Mouse (Mus musculus): ENCODE measurements around the gene Rplp0. TPM values are rescaled to one million over a fixed set of nuclear protein-coding genes. Genes with fewer than 3 reads are reported as not detected.
"Not testable (repeated sequence)": the region's sequence is repeated elsewhere in the genome, so short reads cannot be mapped to it uniquely, and the experiment has no call there.

The Rplp0 gene
- total RNA-seq, 1 experiment = 2,327 TPM

DNA sequence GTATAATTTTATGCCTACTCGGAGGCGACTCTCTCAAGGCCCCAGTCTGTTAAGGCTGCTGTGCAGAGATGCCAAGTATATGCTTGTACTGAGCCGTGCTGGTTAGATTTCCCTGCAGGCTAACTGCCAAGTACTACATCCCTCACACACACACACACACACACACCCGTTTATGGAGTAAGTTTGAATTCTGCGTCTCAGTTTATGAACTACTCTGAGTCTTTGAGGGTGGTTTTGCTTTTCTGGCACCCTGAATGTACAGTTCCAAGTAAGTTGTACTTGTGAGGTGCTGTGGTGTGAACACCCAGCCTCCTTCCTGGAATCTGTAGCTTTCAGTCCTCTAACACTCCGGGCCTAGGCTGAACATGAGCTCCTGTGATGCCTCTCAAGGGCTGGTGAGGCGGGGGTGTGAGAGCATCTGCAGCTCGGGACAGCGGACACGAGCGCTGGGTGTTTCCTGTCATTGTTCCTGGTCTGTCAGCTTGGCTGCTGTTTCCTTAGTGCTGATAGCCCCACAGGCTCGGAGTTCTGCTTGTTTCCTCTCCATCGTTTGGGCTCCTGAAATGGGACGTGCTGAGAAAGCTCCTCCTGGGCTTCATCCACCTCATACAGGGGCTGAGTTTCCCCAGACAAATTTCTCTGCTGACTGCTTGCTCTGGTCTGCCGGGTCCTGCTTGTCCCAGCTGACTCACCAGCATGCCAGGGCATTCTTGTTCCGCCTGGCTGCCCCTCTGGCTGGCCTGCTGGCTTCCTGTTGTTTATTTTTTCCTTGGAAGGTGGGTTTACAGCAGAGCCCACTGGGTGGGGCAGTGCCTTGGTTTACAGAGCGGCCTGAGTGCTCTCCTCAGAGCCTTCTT is 13.6 kb downstream of the Rplp0 start:
- peaks cover 30% of the 10 kb centered on the region for H3K36me3 ChIP-seq (ENCODE audit: control insufficient read depth, insufficient read depth, low read length, poor library complexity, severe bottlenecking)
- TF ChIP-seq ZC3H11A (IDR thresholded peaks at IDR 0.05; ENCODE audit: borderline replicate concordance, low read depth, low read length) = no peak
- TF ChIP-seq MAFK (IDR thresholded peaks at IDR 0.05; ENCODE audit: insufficient read depth, low read depth, low read length) = no peak
- TF ChIP-seq CHD2 (IDR thresholded peaks at IDR 0.05; ENCODE audit: low read depth, low read length) = no peak
- TF ChIP-seq ZNF384 (IDR thresholded peaks at IDR 0.05; ENCODE audit: low read depth, low read length) = no peak
- no peak for TF ChIP-seq HCFC1 (IDR thresholded peaks at IDR 0.05; ENCODE audit: borderline replicate concordance, insufficient read depth, low read length)
- no peak overlapping the region for H3K27ac ChIP-seq (ENCODE audit: insufficient read depth, low read depth, low read length, poor library complexity, severe bottlenecking)
- H3K4me1 ChIP-seq (ENCODE audit: control insufficient read depth in 2 of 2, insufficient read depth in 2 of 2, low read length in 2 of 2, poor library complexity in 1 of 2) = peaks cover 0 to 2% of the 10 kb centered on the region in 2 experiments; a peak in 2 of 4 replicates
- DNase-seq (ENCODE audit: low read depth, low spot score) = no peak
- in situ Hi-C loops (cut with MboI; ENCODE audit: low sequenced_read_pairs in 2 of 2, unreplicated experiment in 2 of 2) = no loop called here
- no peak overlapping the region; the same call in 1 of the 2 replicates for H3K9ac ChIP-seq (ENCODE audit: insufficient read depth, low read depth, low read length, poor library complexity, severe bottlenecking)
- H3K4me3 ChIP-seq (ENCODE audit: insufficient read depth in 1 of 2, low read depth in 1 of 2, low read length in 2 of 2, poor library complexity in 1 of 2, severe bottlenecking in 1 of 2) = 0 out of 4 replicates have a peak overlapping the region, but pooled peaks of 1 of the 2 experiments have one; percentile 21
- no peaks in the 10 kb centered on the region for H3K9me3 ChIP-seq (ENCODE audit: control insufficient read depth, insufficient read depth, low read depth, low read length)

DNA sequence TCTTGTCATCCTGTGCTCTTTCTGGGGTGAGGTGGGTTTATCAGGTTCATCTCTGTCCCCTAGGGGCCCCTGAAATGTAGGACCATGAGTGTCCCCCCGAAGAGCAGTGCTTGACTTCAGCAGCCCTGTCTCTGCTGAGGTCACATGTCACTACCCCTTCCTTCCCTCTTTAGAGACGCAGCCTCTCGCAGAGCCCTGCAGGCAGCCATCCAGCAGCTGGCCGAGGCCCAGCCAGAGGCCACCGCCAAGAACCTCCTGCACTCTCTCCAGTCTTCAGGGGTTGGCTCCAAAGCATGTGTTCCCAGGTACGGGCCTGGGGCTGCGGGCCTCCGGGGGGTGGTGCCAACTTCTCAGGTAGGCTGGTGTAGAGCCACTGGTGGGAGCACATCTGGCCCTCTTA is 15.7 kb downstream of the Rplp0 start:
- DNase-seq (ENCODE audit: low read depth, low spot score) = no peak
- Histone ChIP-seq H3K4me3 (ENCODE audit: insufficient read depth in 1 of 2, low read depth in 1 of 2, low read length in 2 of 2, poor library complexity in 1 of 2, severe bottlenecking in 1 of 2) (no peak overlapping the region), H3K4me1 (ENCODE audit: control insufficient read depth in 2 of 2, insufficient read depth in 2 of 2, low read length in 2 of 2, poor library complexity in 1 of 2) (no peaks in the 10 kb centered on the region; a peak in 2 of 4 replicates), H3K36me3 (ENCODE audit: control insufficient read depth, insufficient read depth, low read length, poor library complexity, severe bottlenecking) (peaks cover 46% of the 10 kb centered on the region), H3K9me3 (ENCODE audit: control insufficient read depth, insufficient read depth, low read depth, low read length) (no peaks in the 10 kb centered on the region), H3K27ac (ENCODE audit: insufficient read depth, low read depth, low read length, poor library complexity, severe bottlenecking) (no peak overlapping the region), H3K9ac (ENCODE audit: insufficient read depth, low read depth, low read length, poor library complexity, severe bottlenecking) (no peak overlapping the region)
- TF ChIP-seq CHD2 (IDR thresholded peaks at IDR 0.05; ENCODE audit: low read depth, low read length) (no peak), MAFK (IDR thresholded peaks at IDR 0.05; ENCODE audit: insufficient read depth, low read depth, low read length) (no peak)
- in situ Hi-C loops (cut with MboI; ENCODE audit: low sequenced_read_pairs in 2 of 2, unreplicated experiment in 2 of 2) = no loop called here

DNA sequence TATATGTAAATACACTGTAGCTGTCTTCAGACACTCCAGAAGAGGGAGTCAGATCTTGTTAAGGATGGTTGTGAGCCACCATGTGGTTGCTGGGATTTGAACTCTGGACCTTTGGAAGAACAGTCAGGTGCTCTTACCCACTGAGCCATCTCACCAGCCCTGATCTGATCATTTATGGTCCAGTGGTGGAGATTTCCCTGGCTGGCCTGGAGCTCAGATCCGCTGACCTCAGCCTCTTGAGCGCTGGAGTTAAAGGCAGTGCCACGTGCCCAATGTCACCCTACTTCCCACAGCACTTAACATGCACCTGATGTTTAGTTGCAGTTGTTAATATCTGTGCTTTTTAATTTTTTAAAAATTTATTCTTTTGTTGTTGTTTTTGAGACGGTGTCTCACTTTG is 18.4 kb downstream of the Rplp0 start:
- H3K4me1 ChIP-seq (ENCODE audit: control insufficient read depth in 2 of 2, insufficient read depth in 2 of 2, low read length in 2 of 2, poor library complexity in 1 of 2); H3K9ac ChIP-seq (ENCODE audit: insufficient read depth, low read depth, low read length, poor library complexity, severe bottlenecking); in situ Hi-C loops (cut with MboI; ENCODE audit: low sequenced_read_pairs in 2 of 2, unreplicated experiment in 2 of 2); H3K27ac ChIP-seq (ENCODE audit: insufficient read depth, low read depth, low read length, poor library complexity, severe bottlenecking); DNase-seq (ENCODE audit: low read depth, low spot score); H3K4me3 ChIP-seq (ENCODE audit: insufficient read depth in 1 of 2, low read depth in 1 of 2, low read length in 2 of 2, poor library complexity in 1 of 2, severe bottlenecking in 1 of 2); H3K9me3 ChIP-seq (ENCODE audit: control insufficient read depth, insufficient read depth, low read depth, low read length): not testable (repeated sequence)
- peaks cover 59% of the 10 kb centered on the region for H3K36me3 ChIP-seq (ENCODE audit: control insufficient read depth, insufficient read depth, low read length, poor library complexity, severe bottlenecking)

DNA sequence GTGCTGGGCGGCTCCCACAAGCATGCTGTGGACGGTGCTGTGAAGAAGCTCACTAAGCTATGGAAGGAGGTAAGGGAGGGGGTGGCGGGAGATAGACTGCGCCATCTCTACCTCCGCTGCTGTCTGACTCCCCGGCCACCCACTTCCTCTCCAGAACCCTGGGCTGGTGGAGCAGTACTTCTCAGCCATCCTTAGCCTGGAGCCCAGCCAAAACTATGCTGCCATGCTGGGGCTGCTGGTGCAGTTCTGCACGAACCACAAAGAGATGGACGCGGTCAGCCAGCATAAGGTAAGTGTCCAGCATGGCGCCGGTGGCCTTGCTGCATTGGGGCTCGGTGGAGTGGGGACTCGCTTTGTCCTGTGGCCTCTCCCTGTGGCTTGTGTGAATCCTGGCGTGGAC is 19.7 kb downstream of the Rplp0 start:
- no peaks in the 10 kb centered on the region for H3K9me3 ChIP-seq (ENCODE audit: control insufficient read depth, insufficient read depth, low read depth, low read length)
- H3K9ac ChIP-seq (ENCODE audit: insufficient read depth, low read depth, low read length, poor library complexity, severe bottlenecking) = no peak overlapping the region
- H3K4me3 ChIP-seq (ENCODE audit: insufficient read depth in 1 of 2, low read depth in 1 of 2, low read length in 2 of 2, poor library complexity in 1 of 2, severe bottlenecking in 1 of 2) = no peak overlapping the region
- H3K27ac ChIP-seq (ENCODE audit: insufficient read depth, low read depth, low read length, poor library complexity, severe bottlenecking) = no peak overlapping the region
- H3K4me1 ChIP-seq (ENCODE audit: control insufficient read depth in 2 of 2, insufficient read depth in 2 of 2, low read length in 2 of 2, poor library complexity in 1 of 2) = peaks cover 0 to 2% of the 10 kb centered on the region in 2 experiments; a peak in 1 of 4 replicates
- TF ChIP-seq MAFK (IDR thresholded peaks at IDR 0.05; ENCODE audit: insufficient read depth, low read depth, low read length) (no peak), ZNF384 (IDR thresholded peaks at IDR 0.05; ENCODE audit: low read depth, low read length) (no peak), HCFC1 (IDR thresholded peaks at IDR 0.05; ENCODE audit: borderline replicate concordance, insufficient read depth, low read length) (no peak), CHD2 (IDR thresholded peaks at IDR 0.05; ENCODE audit: low read depth, low read length) (no peak), ZC3H11A (IDR thresholded peaks at IDR 0.05; ENCODE audit: borderline replicate concordance, low read depth, low read length) (no peak)
- H3K36me3 ChIP-seq (ENCODE audit: control insufficient read depth, insufficient read depth, low read length, poor library complexity, severe bottlenecking) = peaks cover 63% of the 10 kb centered on the region
- in situ Hi-C loops (cut with MboI; ENCODE audit: low sequenced_read_pairs in 2 of 2, unreplicated experiment in 2 of 2) = no loop called here
- DNase-seq (ENCODE audit: low read depth, low spot score) = no peak

DNA sequence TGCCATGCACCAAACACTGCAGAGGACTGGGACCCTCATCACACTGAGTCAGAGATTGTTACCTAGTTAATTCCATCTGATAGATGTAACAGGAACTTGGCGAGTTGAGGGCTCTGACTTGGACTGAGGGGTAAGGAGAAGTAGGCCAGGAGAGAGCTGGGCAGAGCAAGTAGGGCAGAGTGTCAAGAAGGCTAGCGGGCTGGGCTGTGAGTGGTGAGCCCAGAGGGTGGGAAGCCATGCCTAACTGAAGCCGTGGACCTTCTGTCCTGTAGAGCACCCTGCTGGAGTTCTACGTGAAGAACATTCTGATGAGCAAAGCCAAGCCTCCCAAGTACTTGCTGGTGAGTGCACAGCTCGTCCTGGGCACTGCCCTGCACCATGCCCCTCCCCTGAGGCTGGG is 20.1 kb downstream of the Rplp0 start:
- Histone ChIP-seq H3K9me3 (ENCODE audit: control insufficient read depth, insufficient read depth, low read depth, low read length) (no peaks in the 10 kb centered on the region), H3K9ac (ENCODE audit: insufficient read depth, low read depth, low read length, poor library complexity, severe bottlenecking) (no peak overlapping the region), H3K27ac (ENCODE audit: insufficient read depth, low read depth, low read length, poor library complexity, severe bottlenecking) (no peak overlapping the region), H3K36me3 (ENCODE audit: control insufficient read depth, insufficient read depth, low read length, poor library complexity, severe bottlenecking) (peaks cover 62% of the 10 kb centered on the region), H3K4me3 (ENCODE audit: insufficient read depth in 1 of 2, low read depth in 1 of 2, low read length in 2 of 2, poor library complexity in 1 of 2, severe bottlenecking in 1 of 2) (no peak overlapping the region), H3K4me1 (ENCODE audit: control insufficient read depth in 2 of 2, insufficient read depth in 2 of 2, low read length in 2 of 2, poor library complexity in 1 of 2) (peaks cover 0 to 2% of the 10 kb centered on the region in 2 experiments; a peak in 1 of 4 replicates)
- DNase-seq (ENCODE audit: low read depth, low spot score) = no peak
- in situ Hi-C loops (cut with MboI; ENCODE audit: low sequenced_read_pairs in 2 of 2, unreplicated experiment in 2 of 2) = no loop called here
- no peak for TF ChIP-seq HCFC1 (IDR thresholded peaks at IDR 0.05; ENCODE audit: borderline replicate concordance, insufficient read depth, low read length)
